Mouse (Mus musculus) ES-Bruce4 (cell line): ENCODE data around the gene Bahd1.

Experiments
- CTCF ChIP-seq: IDR thresholded peaks from one replicate; pipeline ENCODE4 v1.8.1; 2011; ENCODE audit warnings: low read depth, low read length
- POLR2A ChIP-seq: IDR thresholded peaks from one replicate; pipeline ENCODE4 v1.8.1; 2011; ENCODE audit warnings: low read length; ENCODE audit not compliant: insufficient read depth

DNA sequence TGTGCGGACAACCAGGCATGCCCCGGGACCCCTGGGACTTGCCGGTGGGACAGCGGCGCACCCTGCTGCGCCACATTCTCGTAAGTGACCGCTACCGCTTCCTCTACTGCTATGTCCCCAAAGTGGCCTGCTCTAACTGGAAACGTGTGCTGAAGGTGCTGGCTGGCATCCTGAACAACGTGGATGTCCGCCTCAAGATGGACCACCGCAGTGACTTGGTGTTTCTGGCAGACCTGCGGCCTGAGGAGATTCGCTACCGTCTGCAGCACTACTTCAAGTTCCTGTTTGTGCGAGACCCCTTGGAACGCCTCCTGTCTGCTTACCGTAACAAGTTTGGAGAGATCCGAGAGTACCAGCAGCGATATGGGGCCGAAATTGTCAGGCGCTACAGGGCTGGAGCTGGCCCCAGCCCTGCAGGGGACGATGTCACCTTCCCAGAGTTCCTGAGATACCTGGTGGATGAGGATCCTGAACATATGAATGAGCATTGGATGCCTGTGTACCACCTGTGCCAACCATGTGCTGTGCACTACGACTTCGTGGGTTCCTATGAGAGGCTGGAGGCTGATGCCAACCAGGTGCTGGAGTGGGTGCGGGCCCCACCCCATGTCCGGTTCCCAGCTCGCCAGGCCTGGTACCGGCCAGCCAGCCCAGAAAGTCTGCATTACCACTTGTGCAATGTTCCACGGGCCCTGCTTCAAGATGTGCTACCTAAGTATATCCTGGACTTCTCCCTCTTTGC lies 27.0 kb downstream of the Bahd1 start:
- TF ChIP-seq POLR2A (no peak), CTCF (no peak)
